Mouse (Mus musculus) liver, embryonic 13.5 days (tissue): Measurements from ENCODE around the gene Tmem19. TPM values are rescaled to one million over a fixed set of nuclear protein-coding genes. Genes with fewer than 3 reads are reported as not detected.
A peak's percentile ranks its signal among the peaks of the same experiment; 100 is the strongest.

ENCODE experiments used
- ATAC-seq: fragments of 200-750 bp; cut with Nextera tagmentation; 2 replicates; pipeline ENCODE4 v1.8.0; 2017; ENCODE audit warnings: low read depth, mild to moderate bottlenecking, moderate number of reproducible peaks, moderate library complexity
- DNase-seq: peaks from one replicate; pipeline ENCODE4 v3.0.0; 2022
- H3K27ac ChIP-seq: fragments of 300-500 bp; sonication (generic); 2 replicates; pipeline ENCODE4 v1.5.1; 2015; ENCODE audit warnings: moderate library complexity, mild to moderate bottlenecking, inconsistent platforms
- H3K27me3 ChIP-seq: fragments of 300-500 bp; sonication (generic); 2 replicates; pipeline ENCODE4 v1.6.1; 2015; ENCODE audit warnings: mild to moderate bottlenecking, inconsistent platforms
- H3K36me3 ChIP-seq: fragments of 300-500 bp; sonication (generic); 2 replicates; pipeline ENCODE4 v1.6.1; 2015; ENCODE audit warnings: mild to moderate bottlenecking, inconsistent platforms
- H3K4me1 ChIP-seq: fragments of 300-500 bp; sonication (generic); replicated peaks from 2 replicates; pipeline ENCODE4 v1.6.1; 2015; ENCODE audit warnings: inconsistent platforms
- H3K4me2 ChIP-seq: fragments of 300-500 bp; sonication (generic); 2 replicates; pipeline ENCODE4 v1.6.1; 2015; ENCODE audit warnings: inconsistent platforms, mild to moderate bottlenecking, moderate library complexity
- H3K4me3 ChIP-seq: fragments of 300-500 bp; sonication (generic); replicated peaks from 2 replicates; pipeline ENCODE4 v1.5.1; 2015; ENCODE audit warnings: mild to moderate bottlenecking, inconsistent platforms
- H3K9ac ChIP-seq: fragments of 300-500 bp; sonication (generic); 2 replicates; pipeline ENCODE4 v1.6.1; 2015; ENCODE audit warnings: mild to moderate bottlenecking, inconsistent platforms
- H3K9me3 ChIP-seq: fragments of 300-500 bp; sonication (generic); replicated peaks from 2 replicates; pipeline ENCODE4 v1.6.1; 2016; ENCODE audit warnings: inconsistent platforms
- WGBS: fragments of 180-500 bp; shearing (Covaris S2); methylation state at CpG from one replicate; pipeline ENCODE4 v1.1.7; 2015; ENCODE audit not compliant: insufficient replicate concordance; 5-methylcytosine and 5-hydroxymethylcytosine counted together
- polyA plus RNA-seq: library from polyadenylated mRNA; unstranded; fragments of >200 nt; fragmentation: Nextera tagmentation; extraction: Ambion mirVana; gene quantifications from 2 replicates; pipeline ENCODE4 v1.2.1, GENCODE M21; 2015

Tmem19 gene
- 10.2 and 13.4 TPM in 2 replicates for polyA plus RNA-seq

DNA sequence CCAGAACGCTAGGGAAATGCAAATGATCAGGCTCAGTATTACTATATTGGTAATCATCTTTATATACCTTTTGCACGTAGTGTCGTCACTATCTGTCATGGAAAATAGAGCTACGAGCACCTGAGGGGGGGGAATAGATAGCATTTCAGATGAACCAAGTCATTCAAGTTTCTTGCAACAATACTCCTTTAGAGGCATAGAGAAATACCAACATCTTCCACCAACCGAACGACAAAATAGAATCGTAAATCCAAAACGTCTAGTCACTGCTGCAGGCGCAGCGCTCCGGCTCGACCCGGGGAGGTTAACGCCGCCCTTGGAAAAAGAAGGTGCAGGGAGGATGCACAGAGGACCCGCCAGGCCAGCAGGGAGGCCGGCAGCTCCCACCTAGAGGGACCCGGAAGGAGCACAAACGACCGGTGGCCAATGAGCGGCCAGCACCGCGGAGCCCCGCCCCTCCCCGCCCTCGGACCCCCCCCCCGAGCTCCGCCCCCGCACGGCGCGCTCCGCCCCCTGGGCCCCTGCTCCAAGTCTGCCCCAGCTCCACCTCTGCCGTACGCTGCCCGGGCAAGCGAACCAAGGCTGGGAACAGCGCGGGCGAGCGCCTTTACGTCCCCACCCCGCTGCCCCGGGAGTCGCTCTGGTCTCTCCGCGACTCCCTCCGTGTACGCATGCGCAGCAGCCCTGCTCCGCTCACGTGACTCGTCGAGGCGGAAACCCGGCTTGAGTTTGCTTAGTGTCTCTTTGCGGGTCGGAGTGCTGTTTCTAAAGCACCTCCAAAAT lies at the start of gene Tmem19:
Gene Tmem19, minus strand, starts transcription at position 662 of the 783 bp plus-strand sequence.
- Histone ChIP-seq H3K36me3 (no peaks in the 10 kb centered on the region), H3K4me1 (peaks cover 33% of the 10 kb centered on the region), H3K4me3 (peak within 1 kb of the TSS; percentile 69), H3K9ac (peak within 1 kb of the TSS; percentile 76), H3K4me2 (peak within 1 kb of the TSS; percentile 80), H3K9me3 (no peaks in the 10 kb centered on the region), H3K27me3 (no peaks in the 10 kb centered on the region), H3K27ac (peak within 1 kb of the TSS; percentile 97)
- peak; percentile 99 for ATAC-seq
- peak; percentile 94 for DNase-seq
- under 1% methylated on average over 49 of the region's 58 CpGs for WGBS

DNA sequence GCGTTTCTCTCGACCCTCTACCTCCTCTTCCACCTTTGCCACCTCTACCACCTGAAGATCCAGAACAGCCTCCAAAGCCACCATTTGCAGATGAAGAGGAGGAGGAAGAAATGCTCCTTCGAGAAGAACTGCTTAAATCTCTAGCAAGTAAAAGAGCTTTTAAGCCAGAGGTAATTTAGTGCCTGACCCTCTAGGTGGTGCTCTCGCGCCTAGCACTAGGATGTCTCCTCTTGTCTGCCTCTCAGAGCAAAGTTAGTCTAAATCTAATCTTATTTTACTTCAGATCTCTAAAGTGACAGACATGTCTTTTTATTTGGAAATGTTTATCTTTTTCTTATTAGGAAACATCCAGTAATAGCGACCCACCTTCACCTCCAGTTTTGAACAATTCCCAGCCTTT lies 44.1 kb upstream of the Tmem19 start:
- Histone ChIP-seq H3K9me3 (no peaks in the 10 kb centered on the region), H3K4me2 (no peak overlapping the region), H3K27ac (no peak overlapping the region), H3K4me3 (no peak overlapping the region), H3K4me1 (no peaks in the 10 kb centered on the region), H3K36me3 (peaks cover 76% of the 10 kb centered on the region), H3K9ac (no peak overlapping the region), H3K27me3 (no peaks in the 10 kb centered on the region)
- WGBS, result 72% methylated on average over 6 of the region's 6 CpGs
- ATAC-seq (no peak), DNase-seq (peak; percentile 41)

DNA sequence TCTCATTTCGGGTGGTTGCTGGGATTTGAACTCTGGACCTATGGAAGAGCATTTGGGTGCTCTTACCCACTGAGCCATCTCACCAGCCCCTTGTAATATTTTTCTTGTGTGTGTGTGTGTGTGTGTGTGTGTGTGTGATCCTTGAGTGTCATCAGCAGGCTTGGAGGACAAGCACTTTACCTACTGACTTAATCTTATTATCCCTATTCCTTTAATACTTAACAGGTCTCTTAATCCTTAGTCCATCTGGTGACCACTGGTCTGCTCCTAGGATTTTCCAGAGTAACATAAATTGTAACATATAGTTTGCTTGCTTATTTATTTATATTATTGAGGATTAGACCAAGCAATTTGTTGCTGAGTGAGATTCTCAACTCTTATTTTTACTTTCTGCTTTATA lies 29.6 kb upstream of the Tmem19 start:
- H3K27me3 ChIP-seq, result no peaks in the 10 kb centered on the region
- 0 out of 2 replicates have a peak overlapping the region, but pooled peaks have one; percentile 13 for H3K9ac ChIP-seq
- no peak overlapping the region for H3K27ac ChIP-seq
- no peak overlapping the region for H3K4me2 ChIP-seq
- DNase-seq (no peak), ATAC-seq (no peak)
- H3K4me1 ChIP-seq, result peaks cover 34% of the 10 kb centered on the region
- WGBS, result 76% methylated on average over 1 of the region's 1 CpGs
- no peaks in the 10 kb centered on the region for H3K9me3 ChIP-seq
- H3K4me3 ChIP-seq, result no peak overlapping the region
- peaks cover 69% of the 10 kb centered on the region for H3K36me3 ChIP-seq

DNA sequence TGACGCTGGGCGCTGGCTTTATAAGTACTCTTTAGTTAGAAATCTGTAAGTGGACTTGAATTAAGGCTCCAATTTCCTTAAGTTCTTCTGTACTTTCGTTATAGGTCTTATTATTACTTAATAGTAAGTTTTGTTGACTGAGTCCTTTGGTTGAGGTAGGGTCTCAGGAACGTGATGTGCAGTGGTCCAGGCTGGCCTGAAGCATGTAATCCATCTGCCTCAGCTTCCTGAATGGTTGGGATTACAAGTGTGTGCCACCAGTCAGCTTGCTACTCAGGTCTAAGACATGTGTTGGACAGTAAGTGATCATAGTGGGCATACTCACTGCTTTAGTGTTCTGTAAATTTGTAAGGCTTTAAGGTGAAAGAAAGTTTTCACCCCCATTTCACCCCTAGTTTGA lies 28.8 kb upstream of the Tmem19 start:
- Histone ChIP-seq H3K4me1 (peaks cover 37% of the 10 kb centered on the region), H3K9ac (no peak overlapping the region), H3K27me3 (no peaks in the 10 kb centered on the region), H3K9me3 (no peaks in the 10 kb centered on the region), H3K36me3 (peaks cover 66% of the 10 kb centered on the region), H3K4me2 (no peak overlapping the region), H3K27ac (no peak overlapping the region), H3K4me3 (no peak overlapping the region)
- ATAC-seq (no peak), DNase-seq (no peak)
- WGBS, result 87% methylated on average over 4 of the region's 4 CpGs

DNA sequence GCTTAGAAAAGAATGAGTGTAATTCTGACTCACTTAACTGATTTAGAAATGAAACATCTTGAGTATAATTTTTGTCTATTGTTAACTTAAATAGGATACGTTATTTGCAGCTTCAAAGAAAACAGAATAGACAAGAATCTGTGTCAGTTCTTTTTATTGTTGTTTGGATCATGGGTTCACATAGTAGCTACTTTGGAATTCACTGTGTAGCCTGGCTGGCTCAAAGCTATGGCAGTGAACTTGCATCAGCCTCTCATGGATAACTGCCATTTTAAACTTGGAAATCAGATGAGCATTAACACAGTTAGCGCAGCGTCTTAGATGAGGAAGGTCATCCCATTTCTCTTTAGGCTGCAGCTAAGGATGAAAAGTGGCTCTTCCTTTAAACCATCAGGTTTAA lies 25.6 kb upstream of the Tmem19 start:
- H3K27ac ChIP-seq, result no peak overlapping the region
- H3K36me3 ChIP-seq, result peaks cover 37% of the 10 kb centered on the region
- 85% methylated on average over 3 of the region's 3 CpGs for WGBS
- H3K9ac ChIP-seq, result peak overlapping the region; percentile 15; the same call in 1 of the 2 replicates
- DNase-seq (no peak), ATAC-seq (no peak)
- H3K4me3 ChIP-seq, result 0 out of 2 replicates have a peak overlapping the region, but pooled peaks have one; percentile 12
- peak overlapping the region; percentile 80 for H3K4me2 ChIP-seq
- no peaks in the 10 kb centered on the region for H3K9me3 ChIP-seq
- no peaks in the 10 kb centered on the region for H3K27me3 ChIP-seq
- H3K4me1 ChIP-seq, result peaks cover 40% of the 10 kb centered on the region

DNA sequence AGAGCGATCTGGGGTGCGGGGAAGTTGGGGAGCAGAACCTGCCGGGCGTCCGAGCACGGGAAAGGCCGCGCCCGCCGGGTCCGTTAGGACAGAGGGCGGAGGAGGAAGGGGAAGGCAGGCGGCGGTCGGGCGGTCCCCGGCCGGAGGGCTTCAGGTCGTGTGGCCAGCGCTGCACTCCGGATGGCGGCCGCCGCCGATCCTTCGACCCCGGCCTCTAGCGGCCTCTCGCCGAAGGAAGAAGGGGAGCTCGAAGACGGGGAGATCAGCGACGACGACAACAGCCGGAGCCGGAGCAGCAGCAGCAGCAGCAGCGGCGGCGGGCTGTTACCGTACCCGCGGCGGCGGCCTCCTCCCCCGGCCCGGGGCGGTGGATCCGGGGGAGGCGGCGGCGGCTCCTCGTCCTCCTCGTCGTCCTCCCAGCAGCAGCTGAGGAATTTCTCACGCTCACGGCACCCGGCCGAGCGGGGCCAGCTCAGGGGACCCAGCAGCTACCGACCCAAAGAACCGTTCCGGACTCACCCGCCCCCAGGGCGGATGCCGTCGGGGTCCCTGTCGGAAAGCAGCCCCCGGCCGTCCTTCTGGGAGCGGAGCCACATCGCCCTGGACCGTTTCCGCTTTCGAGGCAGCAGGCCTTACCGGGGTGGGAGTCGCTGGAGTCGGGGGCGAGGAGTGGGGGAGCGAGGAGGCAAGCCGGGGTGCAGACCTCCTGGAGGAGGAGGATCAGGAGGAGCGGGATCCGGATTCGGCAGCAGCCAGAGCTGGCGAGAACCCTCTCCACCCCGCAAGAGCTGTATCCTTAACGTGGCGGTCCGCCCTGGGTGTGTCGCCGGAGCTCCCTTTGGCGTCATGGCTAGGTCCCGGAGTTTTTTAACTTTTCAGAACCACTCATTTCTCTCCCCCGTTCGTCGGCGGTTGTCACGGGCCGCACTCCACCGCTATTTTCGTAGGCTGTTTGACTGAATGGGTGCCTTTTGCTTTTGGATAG lies 23.0 kb upstream of the Tmem19 start:
- Histone ChIP-seq H3K4me1 (peaks cover 51% of the 10 kb centered on the region), H3K27me3 (no peaks in the 10 kb centered on the region)
- WGBS, result under 1% methylated on average over 97 of the region's 101 CpGs

DNA sequence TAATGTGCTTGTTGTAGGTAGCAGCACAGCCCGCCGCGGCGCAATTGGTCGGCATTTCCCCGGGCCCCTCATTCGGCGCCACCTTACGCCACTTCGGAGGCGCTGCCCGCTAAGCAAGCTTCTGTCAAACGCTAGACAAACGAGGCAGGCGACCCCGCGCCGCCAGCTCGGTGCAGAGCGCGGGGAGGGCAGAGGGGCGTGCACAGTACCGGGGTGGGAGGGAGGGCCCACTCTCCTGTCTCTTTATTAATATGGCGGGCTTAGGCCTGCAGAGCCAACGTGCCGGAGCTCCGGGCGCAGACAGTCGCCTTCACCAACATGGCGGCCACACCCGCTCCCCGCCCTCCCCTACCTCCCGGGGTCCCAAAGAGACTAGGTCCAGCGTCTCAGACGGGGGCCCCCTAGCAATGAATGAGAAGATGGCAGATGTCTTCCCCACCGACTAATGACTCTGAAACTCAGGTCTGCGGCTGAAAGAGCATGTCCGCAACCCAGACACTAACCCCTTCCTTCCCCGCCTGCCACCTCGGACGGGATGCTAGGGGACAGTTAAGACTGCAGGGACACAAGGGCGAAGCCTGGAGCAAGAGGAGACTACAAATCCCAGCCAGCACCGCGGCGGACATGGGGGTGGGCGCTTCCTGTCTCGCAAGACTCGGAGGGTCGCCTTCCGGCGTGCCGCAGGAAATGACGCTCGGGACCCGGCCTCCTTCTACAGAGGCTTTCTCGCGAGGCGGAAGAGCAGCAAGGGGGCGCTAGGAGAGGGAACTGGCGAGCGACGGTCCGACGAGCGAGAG lies 22.1 kb upstream of the Tmem19 start, which contains the start of the genes Thap2 and Zfc3h1:
Gene Thap2, minus strand, starts transcription at position 223 of the 797 bp plus-strand sequence.
Gene Zfc3h1, plus strand, starts transcription at position 739 of the 797 bp plus-strand sequence.
- peak; percentile 97 for ATAC-seq
- Histone ChIP-seq H3K9me3 (no peaks in the 10 kb centered on the region), H3K36me3 (peaks cover 18% of the 10 kb centered on the region), H3K27ac (peak within 1 kb of the TSS; percentile 99), H3K9ac (peak within 1 kb of the TSS; percentile 99), H3K27me3 (no peaks in the 10 kb centered on the region), H3K4me1 (peaks cover 51% of the 10 kb centered on the region), H3K4me2 (peak within 1 kb of the TSS; percentile 80), H3K4me3 (peak within 1 kb of the TSS; percentile 96)
- WGBS, result under 1% methylated on average over 65 of the region's 65 CpGs
- peak; percentile 97 for DNase-seq

More for the DNA sequence above, 23.0 kb upstream of the Tmem19 start:
- Histone ChIP-seq H3K27ac (peak overlapping the region; percentile 99), H3K36me3 (peaks cover 23% of the 10 kb centered on the region), H3K9me3 (no peaks in the 10 kb centered on the region), H3K4me3 (peak overlapping the region; percentile 96), H3K9ac (peak overlapping the region; percentile 99), H3K4me2 (peak overlapping the region; percentile 80)
- ATAC-seq, result peak; percentile 44
- DNase-seq, result peak; percentile 68

DNA sequence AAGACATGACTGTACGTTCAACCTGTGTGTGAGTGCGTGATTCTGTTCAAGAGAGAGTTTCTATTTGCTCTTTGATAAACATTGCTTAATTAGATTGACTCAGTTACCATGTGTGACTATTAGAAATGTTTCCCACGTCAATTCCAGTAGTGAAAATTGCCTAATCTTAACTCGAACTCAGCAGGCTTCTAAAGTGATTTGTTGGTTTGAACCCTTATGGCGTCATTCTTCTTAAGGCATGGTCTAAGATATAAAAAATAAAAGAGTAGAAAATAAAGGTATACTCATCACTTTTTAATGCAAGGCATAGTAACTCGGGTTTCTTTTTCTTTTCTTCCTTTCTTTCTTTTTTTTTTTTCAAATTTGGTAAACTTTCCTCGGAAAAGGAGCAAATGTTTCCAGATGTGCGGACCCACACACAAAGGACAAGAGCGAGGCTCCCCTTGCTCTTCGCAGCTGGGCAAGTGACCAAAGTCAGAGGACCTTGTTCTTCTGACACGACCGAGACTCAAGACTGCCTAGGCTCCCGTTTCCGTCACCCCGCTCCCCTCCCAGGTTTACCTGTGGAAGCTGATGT lies 21.4 kb upstream of the Tmem19 start:
- Histone ChIP-seq H3K4me3 (peak overlapping the region; percentile 96), H3K9ac (peak overlapping the region; percentile 99), H3K27ac (peak overlapping the region; percentile 99), H3K4me2 (peak overlapping the region; percentile 80), H3K36me3 (peaks cover 12% of the 10 kb centered on the region; the same call in 1 of the 2 replicates), H3K4me1 (peaks cover 46% of the 10 kb centered on the region), H3K27me3 (no peaks in the 10 kb centered on the region), H3K9me3 (no peaks in the 10 kb centered on the region)
- DNase-seq, result no peak
- WGBS, result 3% methylated on average over 15 of the region's 15 CpGs
- no peak for ATAC-seq

DNA sequence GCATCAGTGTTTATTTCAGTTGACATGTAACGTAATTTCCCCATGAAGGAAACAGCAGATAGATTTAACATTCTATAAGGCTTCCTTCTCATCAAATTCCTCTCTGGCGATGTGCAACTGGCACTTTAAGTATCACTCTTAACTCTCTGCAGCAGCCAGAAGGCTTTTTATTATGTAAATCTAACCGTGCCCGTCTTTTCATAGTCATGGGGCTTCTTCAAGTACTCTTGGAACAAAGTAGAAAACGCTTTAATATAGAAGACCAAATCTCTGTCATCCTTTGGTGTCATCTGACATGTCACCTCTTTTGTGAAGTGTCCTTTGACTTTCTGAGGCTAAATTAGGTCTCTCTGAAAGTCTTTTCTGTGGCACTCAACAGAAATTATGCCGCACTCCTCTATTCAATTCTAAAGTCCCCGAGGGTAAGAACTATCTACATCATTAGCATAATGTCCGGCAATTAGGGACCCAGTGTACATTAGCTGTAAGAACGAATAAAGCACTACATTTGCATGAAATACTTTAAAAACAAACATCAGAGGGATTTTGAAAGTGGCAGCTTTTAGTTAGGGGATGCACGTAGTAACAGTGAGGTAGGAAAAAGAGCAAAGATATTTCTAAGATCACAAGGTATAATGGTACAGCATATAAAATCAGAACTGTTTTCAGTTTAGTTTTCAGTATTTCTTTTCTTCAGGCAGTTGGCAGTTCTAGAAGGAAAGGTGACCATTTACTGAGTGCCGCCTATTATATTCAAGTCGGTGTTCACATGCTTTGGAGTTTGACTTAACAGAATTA lies 20.7 kb upstream of the Tmem19 start:
- Histone ChIP-seq H3K27me3 (no peaks in the 10 kb centered on the region), H3K4me2 (peak overlapping the region; percentile 80), H3K9ac (peak overlapping the region; percentile 99), H3K9me3 (no peaks in the 10 kb centered on the region), H3K4me3 (peak overlapping the region; percentile 96), H3K36me3 (peaks cover 6% of the 10 kb centered on the region; the same call in 1 of the 2 replicates), H3K4me1 (peaks cover 39% of the 10 kb centered on the region), H3K27ac (peak overlapping the region; percentile 99; the same call in 1 of the 2 replicates)
- WGBS, result 54% methylated on average over 12 of the region's 12 CpGs
- ATAC-seq (no peak), DNase-seq (no peak)
